ENCODE assay signal across 27 mouse cellular contexts in genomic region chr13:107692123-107692830, GRCm38 (mm10).
DNase-seq lines count a peak whose midpoint lies in the region; ATAC-seq and TF ChIP-seq lines count a peak whose summit lies in the region.
"Had no signal": no experiment of that assay in that cellular context is flagged by ENCODE, and none has a peak within 500 bp of the region (broad histone marks: within the 10 kb centered on the region; RNA-seq: fewer than 3 reads in every experiment).

No protein-coding gene starts in this region.

- H3K9ac ChIP-seq in lung, embryonic 14.5 days = no peak overlapping the region
- H3K9ac ChIP-seq: heart, embryonic 15.5 days; hindbrain, embryonic 14.5 days; limb, embryonic 15.5 days; neural tube, embryonic 15.5 days had no signal

- peak; percentile 35 for DNase-seq in kidney, adult 9 months
- DNase-seq in kidney, postnatal 25 days = no peak
- peak; percentile 59 for DNase-seq in lung, embryonic 14.5 days
- no peak for DNase-seq in lung, postnatal 36 days
- DNase-seq in NIH3T3 (ENCODE audit: low read depth) = peak; percentile 33
- DNase-seq in right cerebral cortex, postnatal 10 days (ENCODE audit: low spot score in 2 of 2) = no peak
- DNase-seq in adrenal gland, adult (ENCODE audit: inconsistent age in 2 of 2, low spot score in 1 of 2) = no peak
- DNase-seq: adrenal gland, postnatal 10 days; cerebellum, adult 18-20 months; cerebellum, postnatal 14 days; embryo, embryonic 11 days; gastrocnemius, postnatal 25 days; heart, postnatal 36 days; layer of hippocampus, adult 9-11 months; left cerebral cortex, postnatal 4 days; right cerebral cortex, adult 18-20 months; thymus, adult 18-20 months; thymus, postnatal 4 days had no signal

- no peak overlapping the region for H3K4me3 ChIP-seq in lung, embryonic 14.5 days (ENCODE audit: low read depth, low read length)
- H3K4me3 ChIP-seq: heart, embryonic 15.5 days; limb, embryonic 15.5 days; neural tube, embryonic 15.5 days had no signal

- 46% methylated on average over 5 of the region's 5 CpGs for WGBS in lung, embryonic 14.5 days

- peak overlapping the region; percentile 15; the same call in 1 of the 2 replicates for H3K27ac ChIP-seq in lung, embryonic 14.5 days (ENCODE audit: low read depth)
- H3K27ac ChIP-seq: heart, embryonic 15.5 days; hindbrain, embryonic 14.5 days; limb, embryonic 15.5 days; neural tube, embryonic 15.5 days had no signal

- peaks cover 5% of the 10 kb centered on the region; the same call in 1 of the 2 replicates for H3K4me1 ChIP-seq in lung, embryonic 14.5 days (ENCODE audit: insufficient read depth)
- H3K4me1 ChIP-seq: heart, embryonic 15.5 days; limb, embryonic 15.5 days; neural tube, embryonic 15.5 days had no signal

- ATAC-seq in lung, embryonic 14.5 days (ENCODE audit: insufficient read depth) = 0 out of 2 replicates have a peak, but pooled peaks have one; percentile 25
- peak; percentile 59 to 69 for ATAC-seq in hematopoietic stem cell, adult 5-6 weeks (replicated peaks in 1 of 2; ENCODE audit: insufficient read depth in 1 of 2, low FRiP score in 2 of 2, low TSS enrichment in 1 of 2, low read depth in 1 of 2, poor library complexity in 2 of 2, severe bottlenecking in 2 of 2)
- ATAC-seq: activated CD4-positive, CD25-positive, alpha-beta regulatory T cell, adult 4 months; inflammation-experienced regulatory T-cells, adult 6 months had no signal

- H3K4me2 ChIP-seq in lung, embryonic 14.5 days = no peak overlapping the region
- H3K4me2 ChIP-seq: heart, embryonic 15.5 days; hindbrain, embryonic 14.5 days; limb, embryonic 15.5 days; midbrain, embryonic 11.5 days; neural tube, embryonic 15.5 days had no signal

- no peak for TF ChIP-seq CTCF in lung, embryonic 14.5 days (IDR thresholded peaks at IDR 0.05; ENCODE audit: low read depth)

- no peaks in the 10 kb centered on the region for H3K9me3 ChIP-seq in lung, embryonic 14.5 days (ENCODE audit: low read depth, low read length)
- H3K9me3 ChIP-seq: heart, embryonic 15.5 days; limb, embryonic 15.5 days; neural tube, embryonic 15.5 days had no signal

- no peaks in the 10 kb centered on the region for H3K27me3 ChIP-seq in lung, embryonic 14.5 days (ENCODE audit: insufficient read depth, low read length)
- H3K27me3 ChIP-seq: heart, embryonic 15.5 days; limb, embryonic 15.5 days; neural tube, embryonic 15.5 days had no signal

- no peaks in the 10 kb centered on the region for H3K36me3 ChIP-seq in lung, embryonic 14.5 days (ENCODE audit: insufficient read depth)
- H3K36me3 ChIP-seq: G1E; heart, embryonic 15.5 days; limb, embryonic 15.5 days; neural tube, embryonic 15.5 days had no signal

Comparison
In these comparisons a context has a peak if more than half of its experiments do, and no peak if none do; other contexts are left out.
1. DNase-seq: peak in kidney, adult 9 months (single experiment), lung, embryonic 14.5 days (single experiment) and NIH3T3 (single experiment); none in kidney, postnatal 25 days (0 of 2), lung, postnatal 36 days (single experiment), right cerebral cortex, postnatal 10 days (0 of 2) and adrenal gland, adult (0 of 2).